Mouse (Mus musculus): ENCODE measurements around the gene Hist1h2bn.

GRCm38 (mm10) chr13:21755707-21756106 is 1.8 kb downstream of the Hist1h2bn start:
- TF ChIP-seq CTCF (IDR thresholded peaks at IDR 0.05; ENCODE audit: borderline replicate concordance, extremely low read depth, insufficient read depth, insufficient read length) (no peak), POLR2A (IDR thresholded peaks at IDR 0.05; ENCODE audit: borderline replicate concordance, extremely low read depth, insufficient read depth, insufficient read length, poor library complexity, severe bottlenecking) (no peak)

Data from brain, embryonic 14.5 days (tissue).